Mouse (Mus musculus) megakaryocyte, embryonic 14.5 days (primary cell): ENCODE measurements at regions not wholly inside any gene's neighbourhood (a gene's known extent, or its start where the extent isn't known, plus 50 kb on each side); places are given as distances from the start of the nearest gene placed in this dataset.

Experiments used
- FLI1 ChIP-seq: IDR thresholded peaks from 2 replicates; pipeline ENCODE4 v1.6.1; 2012; ENCODE audit warnings: low read length, inconsistent platforms, mixed read lengths
- GATA1 ChIP-seq: IDR thresholded peaks from 3 replicates; pipeline ENCODE4 v1.6.1; 2012; ENCODE audit warnings: mixed read lengths, low read length, inconsistent platforms, borderline replicate concordance

DNA sequence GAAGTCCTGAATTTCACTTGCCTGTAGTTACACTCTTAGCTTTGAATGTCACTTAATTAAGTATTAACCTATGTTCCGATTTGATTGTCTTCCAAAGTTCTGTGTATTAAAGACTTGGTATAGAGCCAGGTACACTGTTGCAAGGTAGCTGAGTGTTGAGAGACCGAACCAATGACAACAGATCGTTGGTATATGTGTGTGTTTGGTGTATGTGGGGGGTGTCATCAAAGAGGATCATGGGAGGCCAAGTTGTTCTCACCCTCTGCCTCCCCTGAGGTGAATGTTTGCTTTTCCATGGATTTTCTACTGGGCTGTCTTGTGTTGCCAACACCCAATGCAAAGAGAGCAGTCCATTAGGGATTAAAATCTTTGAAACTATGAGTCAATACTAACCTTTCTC lies 135.1 kb upstream of the Ccdc122 start:
- no peak for TF ChIP-seq FLI1
- TF ChIP-seq GATA1: no peak
